Mouse (Mus musculus): Measurements from ENCODE around the gene Serpinf2.

DNA sequence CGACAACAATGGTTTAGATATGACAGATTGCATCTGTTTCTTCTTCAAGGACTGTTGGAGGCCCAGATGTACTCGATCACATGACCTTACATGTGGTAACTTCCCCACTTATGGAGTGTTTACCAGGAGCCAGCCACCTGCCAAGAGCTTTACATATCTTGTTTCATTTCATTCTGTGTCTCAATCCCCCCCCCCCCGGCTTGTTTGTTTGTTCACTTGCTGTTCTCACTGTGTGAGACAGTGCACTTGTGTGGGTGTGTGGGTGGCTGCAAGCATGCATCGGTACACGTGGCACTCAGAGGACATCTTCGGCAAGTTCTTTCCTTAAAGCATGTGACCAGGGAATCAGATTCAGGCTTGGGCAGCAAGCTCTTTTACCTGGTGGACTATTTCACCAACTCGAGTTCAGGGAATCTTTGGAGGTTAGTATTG is 17.1 kb upstream of the Serpinf2 start:
- no peak for TF ChIP-seq CTCF (IDR thresholded peaks at IDR 0.05; ENCODE audit: insufficient read depth, low read length)
- TF ChIP-seq POLR2A (IDR thresholded peaks at IDR 0.05; ENCODE audit: borderline replicate concordance, extremely low read depth, low read depth, low read length), result no peak
